25 mouse cellular contexts compared by ENCODE assay signal in the genomic region with DNA sequence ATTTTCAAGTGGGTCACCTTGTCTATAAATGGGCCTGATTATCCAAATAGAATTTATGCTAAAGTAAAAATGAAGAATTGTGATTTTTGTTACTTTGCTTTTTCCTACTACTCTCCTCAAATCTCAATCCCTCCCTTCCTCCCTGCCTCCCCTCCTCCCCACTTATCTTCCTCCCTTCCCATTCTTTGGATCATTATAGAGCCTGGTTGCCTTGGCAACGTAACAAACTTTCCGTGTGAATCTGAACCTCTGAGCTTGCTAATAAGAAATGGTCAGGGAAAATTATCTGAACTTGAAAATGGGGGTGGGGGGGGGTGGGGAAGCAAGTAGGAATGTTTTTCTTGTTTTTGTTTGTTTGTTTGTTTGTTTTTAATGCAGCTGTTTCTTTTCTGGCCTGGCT.
"Had no signal": no experiment of that assay in that cellular context is flagged by ENCODE, and none has a peak within 500 bp of the region (broad histone marks: within the 10 kb centered on the region; RNA-seq: fewer than 3 reads in every experiment).

No protein-coding gene starts in this region.

- H3K27me3 ChIP-seq: heart, embryonic 13.5 days; heart, embryonic 15.5 days; hindbrain, embryonic 13.5 days; hindbrain, embryonic 15.5 days; kidney, embryonic 15.5 days; limb, embryonic 12.5 days; liver, embryonic 13.5 days had no signal

- H3K9ac ChIP-seq: heart, embryonic 13.5 days; heart, embryonic 15.5 days; hindbrain, embryonic 13.5 days; hindbrain, embryonic 15.5 days; kidney, embryonic 15.5 days; limb, embryonic 12.5 days; liver, embryonic 13.5 days had no signal

- H3K4me2 ChIP-seq: heart, embryonic 11.5 days; heart, embryonic 13.5 days; heart, embryonic 15.5 days; hindbrain, embryonic 13.5 days; hindbrain, embryonic 15.5 days; kidney, embryonic 15.5 days; limb, embryonic 12.5 days; liver, embryonic 11.5 days; liver, embryonic 13.5 days had no signal

- H3K4me3 ChIP-seq: heart, embryonic 13.5 days; heart, embryonic 15.5 days; hindbrain, embryonic 13.5 days; hindbrain, embryonic 15.5 days; kidney, embryonic 15.5 days; layer of hippocampus, adult 2 months; left cerebral cortex, adult 2 months; limb, embryonic 10.5 days; limb, embryonic 12.5 days; liver, embryonic 13.5 days had no signal

- H3K9me3 ChIP-seq: heart, embryonic 13.5 days; heart, embryonic 15.5 days; hindbrain, embryonic 13.5 days; hindbrain, embryonic 15.5 days; kidney, embryonic 15.5 days; limb, embryonic 10.5 days; limb, embryonic 12.5 days; liver, embryonic 13.5 days had no signal

- ATAC-seq: intestine, embryonic 16.5 days had no signal

- H3K36me3 ChIP-seq: heart, embryonic 13.5 days; heart, embryonic 15.5 days; hindbrain, embryonic 13.5 days; hindbrain, embryonic 15.5 days; kidney, embryonic 15.5 days; limb, embryonic 10.5 days; limb, embryonic 12.5 days; liver, embryonic 13.5 days had no signal

- H3K4me1 ChIP-seq: limb, embryonic 10.5 days; limb, embryonic 12.5 days; liver, embryonic 13.5 days had no signal

- DNase-seq: gastrocnemius, postnatal 14 days; gastrocnemius, postnatal 36 days; heart, adult 18-20 months; heart, postnatal 14 days; kidney, adult 11 months; kidney, adult 2 months; kidney, adult 9 months; kidney, postnatal 14 days; kidney, postnatal 4 days; liver; liver, embryonic 13.5 days had no signal

- H3K27ac ChIP-seq: heart, embryonic 13.5 days; heart, embryonic 15.5 days; hindbrain, embryonic 13.5 days; hindbrain, embryonic 15.5 days; hindbrain, postnatal 0 days; kidney, embryonic 15.5 days; kidney, postnatal 0 days; layer of hippocampus, adult 2 months; left cerebral cortex, adult 2 months; limb, embryonic 10.5 days; limb, embryonic 12.5 days; liver, embryonic 13.5 days had no signal
